Mouse (Mus musculus) liver, embryonic 16.5 days (tissue): ENCODE data around the gene Rab3ip. TPM values are rescaled to one million over a fixed set of nuclear protein-coding genes. Genes with fewer than 3 reads are reported as not detected.

Experiments used
- ATAC-seq: fragments of 200-750 bp; cut with Nextera tagmentation; 2 replicates; pipeline ENCODE4 v1.8.0; 2017; ENCODE audit warnings: low read depth, mild to moderate bottlenecking, moderate number of reproducible peaks, moderate library complexity
- H3K27ac ChIP-seq: fragments of 300-500 bp; sonication (generic); 2 replicates; pipeline ENCODE4 v1.5.1; 2014; ENCODE audit warnings: mild to moderate bottlenecking, low read length
- H3K27me3 ChIP-seq: fragments of 300-500 bp; sonication (generic); 2 replicates; pipeline ENCODE4 v1.6.1; 2014; ENCODE audit warnings: low read depth, low read length, mixed read lengths; ENCODE audit not compliant: control insufficient read depth, insufficient read depth
- H3K36me3 ChIP-seq: fragments of 300-500 bp; sonication (generic); 2 replicates; pipeline ENCODE4 v1.6.1; 2014; ENCODE audit warnings: mild to moderate bottlenecking; ENCODE audit not compliant: control insufficient read depth, insufficient read depth
- H3K4me1 ChIP-seq: fragments of 300-500 bp; sonication (generic); 2 replicates; pipeline ENCODE4 v1.6.1; 2014; ENCODE audit warnings: low read depth, low read length, mixed read lengths; ENCODE audit not compliant: control insufficient read depth
- H3K4me2 ChIP-seq: fragments of 300-500 bp; sonication (generic); 2 replicates; pipeline ENCODE4 v1.6.1; 2014; ENCODE audit warnings: low read depth, low read length, mixed read lengths
- H3K4me3 ChIP-seq: fragments of 300-500 bp; sonication (generic); 2 replicates; pipeline ENCODE4 v1.5.1; 2014; ENCODE audit warnings: low read depth, mild to moderate bottlenecking, low read length
- H3K9ac ChIP-seq: fragments of 300-500 bp; sonication (generic); 2 replicates; pipeline ENCODE4 v1.6.1; 2014; ENCODE audit warnings: low read depth, low read length
- H3K9me3 ChIP-seq: fragments of 300-500 bp; sonication (generic); replicated peaks from 2 replicates; pipeline ENCODE4 v1.6.1; 2016; ENCODE audit warnings: low read length; ENCODE audit not compliant: control insufficient read depth
- WGBS: fragments of 180-500 bp; shearing (Covaris S2); extraction: QIAGEN DNeasy Blood & Tissue Kit; methylation state at CpG from one replicate; pipeline ENCODE4 v1.1.7; 2014; ENCODE audit not compliant: insufficient replicate concordance; 5-methylcytosine and 5-hydroxymethylcytosine counted together
- polyA plus RNA-seq: library from polyadenylated mRNA; unstranded; fragments of >200 nt; fragmentation: Nextera tagmentation; extraction: Ambion mirVana; gene quantifications from 2 replicates; pipeline ENCODE4 v1.2.1, GENCODE M21; 2015

The Rab3ip gene
- polyA plus RNA-seq, 1 experiment from 2014 or later: 13.3 TPM

DNA sequence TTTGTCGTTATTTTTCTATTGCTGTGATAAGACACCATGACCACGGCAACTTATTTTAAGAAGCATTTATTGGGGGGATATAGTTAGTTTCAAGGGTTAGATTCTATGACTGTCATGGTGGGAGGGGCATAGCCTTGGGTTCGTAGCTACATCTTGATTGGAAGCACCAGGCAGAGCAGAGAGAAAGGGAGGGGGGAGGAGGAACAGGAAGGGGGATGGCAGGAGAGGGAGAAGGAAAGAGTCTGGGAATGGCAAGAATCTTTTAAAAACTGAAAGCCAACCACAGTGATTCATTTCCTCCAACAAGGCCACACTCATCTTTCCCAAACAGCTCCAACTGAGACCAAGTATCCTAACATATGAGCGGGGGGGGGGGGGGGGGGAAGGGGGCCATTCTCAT is 32.0 kb upstream of the Rab3ip start:
- Histone ChIP-seq H3K9ac (no peak overlapping the region), H3K27me3 (no peaks in the 10 kb centered on the region), H3K36me3 (no peaks in the 10 kb centered on the region), H3K4me2 (no peak overlapping the region), H3K27ac (no peak overlapping the region), H3K4me1 (no peaks in the 10 kb centered on the region), H3K9me3 (no peaks in the 10 kb centered on the region), H3K4me3 (no peak overlapping the region)
- WGBS: 48% methylated on average over 3 of the region's 4 CpGs
- no peak for ATAC-seq

- Histone ChIP-seq H3K9me3 (no peaks in the 10 kb centered on the region), H3K4me2 (no peak overlapping the region), H3K4me3 (no peak overlapping the region), H3K27ac (no peak overlapping the region), H3K36me3 (no peaks in the 10 kb centered on the region), H3K4me1 (no peaks in the 10 kb centered on the region), H3K27me3 (no peaks in the 10 kb centered on the region), H3K9ac (no peak overlapping the region)
- 68% methylated on average over 3 of the region's 3 CpGs for WGBS
- no peak for ATAC-seq
Observed at GRCm38 (mm10) chr10:116980888-116981287, 30.3 kb upstream of the Rab3ip start.

- H3K27me3 ChIP-seq: no peaks in the 10 kb centered on the region
- H3K9ac ChIP-seq: no peak overlapping the region
- no peaks in the 10 kb centered on the region for H3K36me3 ChIP-seq
- H3K4me2 ChIP-seq: no peak overlapping the region
- WGBS: 67% methylated on average over 4 of the region's 4 CpGs
- H3K4me1 ChIP-seq: no peaks in the 10 kb centered on the region
- no peak for ATAC-seq
- H3K4me3 ChIP-seq: no peak overlapping the region
- H3K27ac ChIP-seq: no peak overlapping the region
- H3K9me3 ChIP-seq: no peaks in the 10 kb centered on the region
Observed at GRCm38 (mm10) chr10:116980273-116980672, 29.7 kb upstream of the Rab3ip start.

DNA sequence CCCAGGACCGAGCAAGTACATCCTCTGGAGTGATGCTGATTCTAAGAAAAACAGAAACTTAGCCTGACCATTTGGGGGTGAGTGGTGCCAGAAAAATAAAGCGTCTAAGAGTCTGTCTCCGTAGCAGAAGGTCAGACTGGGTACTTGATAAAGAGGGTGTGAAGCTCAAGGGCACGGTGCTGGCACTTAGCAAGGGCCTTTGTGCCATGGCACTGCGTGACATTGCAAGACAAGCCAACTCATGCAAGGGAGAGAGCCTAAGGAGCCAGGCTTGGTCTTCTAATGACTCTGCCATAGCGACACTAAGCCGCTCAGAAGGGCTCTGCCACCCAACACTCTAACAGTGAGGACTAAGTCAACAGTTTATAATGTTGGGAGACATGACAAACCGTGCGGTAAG is 28.3 kb upstream of the Rab3ip start:
- WGBS: 73% methylated on average over 9 of the region's 9 CpGs
- H3K4me2 ChIP-seq: no peak overlapping the region
- H3K4me3 ChIP-seq: no peak overlapping the region
- H3K9me3 ChIP-seq: no peaks in the 10 kb centered on the region
- H3K27ac ChIP-seq: no peak overlapping the region
- no peak for ATAC-seq
- no peaks in the 10 kb centered on the region for H3K36me3 ChIP-seq
- H3K4me1 ChIP-seq: no peaks in the 10 kb centered on the region
- H3K27me3 ChIP-seq: no peaks in the 10 kb centered on the region
- H3K9ac ChIP-seq: no peak overlapping the region

- no peak for ATAC-seq
- H3K4me1 ChIP-seq: no peaks in the 10 kb centered on the region
- no peaks in the 10 kb centered on the region for H3K36me3 ChIP-seq
- no peaks in the 10 kb centered on the region for H3K27me3 ChIP-seq
- WGBS: 38% methylated on average over 2 of the region's 2 CpGs
- no peaks in the 10 kb centered on the region for H3K9me3 ChIP-seq
- H3K4me3 ChIP-seq: no peak overlapping the region
- no peak overlapping the region for H3K27ac ChIP-seq
- no peak overlapping the region for H3K4me2 ChIP-seq
- no peak overlapping the region for H3K9ac ChIP-seq
Observed at GRCm38 (mm10) chr10:116977858-116978257, 27.3 kb upstream of the Rab3ip start.

- H3K9me3 ChIP-seq: no peaks in the 10 kb centered on the region
- H3K4me1 ChIP-seq: no peaks in the 10 kb centered on the region
- no peaks in the 10 kb centered on the region for H3K27me3 ChIP-seq
- H3K27ac ChIP-seq: no peak overlapping the region
- no peaks in the 10 kb centered on the region for H3K36me3 ChIP-seq
- no peak for ATAC-seq
- H3K4me2 ChIP-seq: no peak overlapping the region
- no peak overlapping the region for H3K4me3 ChIP-seq
- H3K9ac ChIP-seq: no peak overlapping the region
- 28% methylated on average over 4 of the region's 4 CpGs for WGBS
Observed at GRCm38 (mm10) chr10:116977455-116977854, 26.9 kb upstream of the Rab3ip start.

DNA sequence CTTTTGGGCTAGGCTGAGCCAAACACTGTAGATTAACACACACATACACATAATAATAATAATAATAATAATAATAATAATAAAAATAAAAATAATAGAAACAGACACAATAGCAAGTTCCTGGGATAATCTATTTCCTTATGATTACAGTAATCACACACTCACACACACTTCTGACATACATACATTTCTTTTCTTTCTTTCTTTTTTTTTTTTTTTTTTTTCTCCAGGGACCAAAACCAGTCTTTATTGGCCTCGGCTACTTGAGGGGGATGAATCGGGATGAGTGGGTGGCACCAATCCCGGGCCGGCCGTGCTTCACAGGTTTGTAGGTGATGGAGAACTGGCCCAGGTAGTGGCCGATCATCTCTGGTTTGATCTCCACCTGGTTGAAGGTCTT is 21.9 kb upstream of the Rab3ip start, which contains the start of gene Gm10271:
Gene Gm10271, minus strand, starts transcription at position 101 of the 400 bp plus-strand sequence.
- Histone ChIP-seq H3K9ac (no peak within 1 kb of the TSS), H3K9me3 (no peaks in the 10 kb centered on the region), H3K4me2 (no peak within 1 kb of the TSS), H3K36me3 (no peaks in the 10 kb centered on the region), H3K4me1 (no peaks in the 10 kb centered on the region), H3K27ac (no peak within 1 kb of the TSS), H3K4me3 (no peak within 1 kb of the TSS), H3K27me3 (no peaks in the 10 kb centered on the region)
- no peak for ATAC-seq
- WGBS: 77% methylated on average over 6 of the region's 6 CpGs

- no peak for ATAC-seq
- no peaks in the 10 kb centered on the region for H3K4me1 ChIP-seq
- no peak overlapping the region for H3K9ac ChIP-seq
- no peak overlapping the region for H3K27ac ChIP-seq
- H3K4me3 ChIP-seq: no peak overlapping the region
- no peaks in the 10 kb centered on the region for H3K36me3 ChIP-seq
- 64% methylated on average over 4 of the region's 4 CpGs for WGBS
- H3K4me2 ChIP-seq: no peak overlapping the region
- H3K27me3 ChIP-seq: no peaks in the 10 kb centered on the region
- no peaks in the 10 kb centered on the region for H3K9me3 ChIP-seq
Observed at GRCm38 (mm10) chr10:116968741-116969140, 18.2 kb upstream of the Rab3ip start.

DNA sequence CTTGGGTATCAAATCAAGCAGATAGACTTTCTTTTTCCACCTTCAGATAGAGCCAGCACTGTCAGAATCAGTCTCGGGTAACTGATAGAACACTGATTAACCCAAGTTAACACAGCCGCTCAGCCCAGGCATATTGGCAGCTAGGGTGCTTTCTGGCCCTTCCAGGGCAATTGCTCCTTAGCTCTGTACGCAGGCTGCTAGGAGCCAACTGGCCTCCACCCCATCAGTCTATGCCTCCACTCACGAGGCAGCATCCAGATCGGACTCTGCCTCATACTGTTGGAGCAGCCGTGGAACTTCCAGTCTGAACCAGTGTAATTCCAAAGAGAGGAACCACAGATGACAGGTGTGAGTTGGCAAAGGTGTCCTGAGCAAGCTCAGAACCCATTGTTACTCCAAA is 15.5 kb upstream of the Rab3ip start:
- WGBS: 65% methylated on average over 6 of the region's 6 CpGs
- Histone ChIP-seq H3K36me3 (no peaks in the 10 kb centered on the region), H3K4me1 (no peaks in the 10 kb centered on the region), H3K9me3 (no peaks in the 10 kb centered on the region), H3K9ac (no peak overlapping the region), H3K27ac (no peak overlapping the region), H3K4me3 (no peak overlapping the region), H3K27me3 (no peaks in the 10 kb centered on the region), H3K4me2 (no peak overlapping the region)
- no peak for ATAC-seq

DNA sequence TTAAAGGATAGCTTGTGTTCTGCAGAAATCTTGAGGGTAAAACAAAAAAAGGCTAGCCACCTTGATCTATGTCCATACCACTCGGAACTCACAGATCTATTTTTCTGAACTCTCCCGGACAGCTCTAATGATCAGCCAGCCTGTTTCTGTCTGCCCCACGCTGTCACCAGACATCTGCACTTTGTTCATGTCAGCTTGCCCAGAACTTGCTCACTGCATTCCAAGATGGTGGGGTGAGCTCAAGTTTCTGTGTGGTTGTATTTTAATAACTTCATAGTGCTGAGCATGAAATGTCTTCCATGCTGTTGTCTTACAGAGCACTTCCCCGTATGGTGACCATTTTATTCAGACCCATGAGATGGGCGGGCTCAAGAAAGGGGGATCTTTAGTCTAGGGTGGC is 14.7 kb upstream of the Rab3ip start:
- H3K27ac ChIP-seq: no peak overlapping the region
- 62% methylated on average over 5 of the region's 5 CpGs for WGBS
- no peaks in the 10 kb centered on the region for H3K9me3 ChIP-seq
- H3K4me1 ChIP-seq: no peaks in the 10 kb centered on the region
- no peak overlapping the region for H3K4me3 ChIP-seq
- H3K4me2 ChIP-seq: no peak overlapping the region
- no peak overlapping the region for H3K9ac ChIP-seq
- no peak for ATAC-seq
- H3K36me3 ChIP-seq: no peaks in the 10 kb centered on the region
- no peaks in the 10 kb centered on the region for H3K27me3 ChIP-seq
